Mouse (Mus musculus) liver, adult (tissue): Measurements from ENCODE around the gene B4galt4.

Experiments used
- GATA4 ChIP-seq: IDR thresholded peaks from 2 replicates; pipeline ENCODE4 v1.6.1; 2014; ENCODE audit warnings: mild to moderate bottlenecking, low read length; ENCODE audit not compliant: insufficient replicate concordance

The B4galt4 gene

GRCm38 (mm10) chr16:38780960-38781572 lies 39.0 kb downstream of the B4galt4 start:
- TF ChIP-seq GATA4 = no peak

GRCm38 (mm10) chr16:38781946-38782345 lies 39.9 kb downstream of the B4galt4 start:
- no peak for TF ChIP-seq GATA4

GRCm38 (mm10) chr16:38782524-38783067 lies 40.5 kb downstream of the B4galt4 start:
- TF ChIP-seq GATA4 = no peak

GRCm38 (mm10) chr16:38785301-38785700 lies 43.2 kb downstream of the B4galt4 start:
- no peak for TF ChIP-seq GATA4

GRCm38 (mm10) chr16:38789016-38789415 lies 47.0 kb downstream of the B4galt4 start:
- TF ChIP-seq GATA4 = no peak

- no peak for TF ChIP-seq GATA4
Measured at GRCm38 (mm10) chr16:38789966-38790365, 47.9 kb downstream of the B4galt4 start.

GRCm38 (mm10) chr16:38793120-38793519 lies 51.1 kb downstream of the B4galt4 start:
- TF ChIP-seq GATA4 = no peak

- no peak for TF ChIP-seq GATA4
Measured at GRCm38 (mm10) chr16:38798957-38799450, 56.9 kb downstream of the B4galt4 start.

- no peak for TF ChIP-seq GATA4
Measured at GRCm38 (mm10) chr16:38800091-38800490, 58.0 kb downstream of the B4galt4 start, which contains the start of gene Upk1b. Gene Upk1b (minus strand): TSS chr16:38800328.

GRCm38 (mm10) chr16:38810196-38810595 lies 68.1 kb downstream of the B4galt4 start:
- no peak for TF ChIP-seq GATA4

- TF ChIP-seq GATA4 = no peak
Measured at GRCm38 (mm10) chr16:38812521-38812920, 70.5 kb downstream of the B4galt4 start.
